Mouse (Mus musculus): ENCODE results near the gene Ntpcr. TPM values are rescaled to one million over a fixed set of nuclear protein-coding genes. Genes with fewer than 3 reads are reported as not detected.
A peak's percentile ranks its signal among the peaks of the same experiment; 100 is the strongest.

Gene Ntpcr
- polyA plus RNA-seq, 1 experiment = 11.5 TPM

DNA sequence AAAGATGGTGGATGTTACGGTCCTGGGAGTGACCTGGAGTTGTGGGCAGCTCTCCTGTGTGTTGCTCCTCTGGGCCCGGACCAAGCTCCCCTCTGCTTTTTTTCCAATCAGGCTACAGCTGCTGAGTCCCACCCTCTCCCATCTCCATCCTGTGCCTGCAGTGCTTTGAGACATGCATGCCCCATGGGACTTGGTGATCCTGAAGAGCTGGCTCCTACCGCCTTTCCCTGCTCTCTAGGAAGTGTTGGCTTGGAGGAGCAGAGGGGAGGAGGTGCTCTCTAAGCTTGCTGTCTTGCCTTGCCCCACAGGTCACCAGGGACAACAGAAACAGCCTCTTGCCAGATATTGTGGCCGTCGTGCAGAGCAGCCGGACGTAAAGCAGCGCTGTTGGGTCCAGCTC is 17.6 kb downstream of the Ntpcr start:
- no peak for TF ChIP-seq CTCF (IDR thresholded peaks at IDR 0.05; ENCODE audit: control insufficient read depth, insufficient read depth, low read length)
- no peak for TF ChIP-seq POLR2A (IDR thresholded peaks at IDR 0.05; ENCODE audit: borderline replicate concordance, control insufficient read depth, low read depth, low read length)
- WGBS = 85% methylated on average over 8 of the region's 8 CpGs
- no peak overlapping the region for H3K27ac ChIP-seq (ENCODE audit: control insufficient read depth, insufficient read depth, low read depth, low read length, poor library complexity)
- no peak overlapping the region for H3K4me3 ChIP-seq (replicated peaks; ENCODE audit: control insufficient read depth, low read depth, low read length)
- peaks cover 1% of the 10 kb centered on the region; the same call in 1 of the 2 replicates for H3K4me1 ChIP-seq (ENCODE audit: control insufficient read depth, insufficient read depth, low read length)

DNA sequence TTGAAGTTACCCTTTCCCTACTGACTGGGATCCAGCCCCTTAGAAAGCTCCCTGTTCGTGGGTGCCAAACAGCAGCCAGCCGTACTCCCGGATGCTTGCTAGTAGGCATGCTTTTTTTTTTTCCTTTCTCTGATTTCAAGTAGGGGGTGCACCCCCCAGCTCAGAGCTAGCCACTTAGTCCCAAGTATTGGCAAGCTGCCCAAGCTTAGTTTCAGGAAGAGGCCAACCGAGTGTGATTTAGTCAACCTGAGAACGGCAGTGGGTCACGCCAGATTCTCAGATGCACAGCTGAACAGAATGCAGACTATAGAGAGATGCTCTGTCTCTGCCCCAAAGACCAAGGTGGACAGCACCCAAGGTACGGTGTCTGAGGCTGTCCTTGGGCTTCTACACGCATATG is 21.1 kb downstream of the Ntpcr start:
- no peak overlapping the region for H3K27ac ChIP-seq (ENCODE audit: control insufficient read depth, insufficient read depth, low read depth, low read length, poor library complexity)
- H3K4me1 ChIP-seq (ENCODE audit: control insufficient read depth, insufficient read depth, low read length) = peaks cover 1% of the 10 kb centered on the region; the same call in 1 of the 2 replicates
- 18% methylated on average over 8 of the region's 8 CpGs for WGBS
- TF ChIP-seq CTCF (IDR thresholded peaks at IDR 0.05; ENCODE audit: control insufficient read depth, insufficient read depth, low read length) (no peak), POLR2A (IDR thresholded peaks at IDR 0.05; ENCODE audit: borderline replicate concordance, control insufficient read depth, low read depth, low read length) (no peak)
- no peak overlapping the region for H3K4me3 ChIP-seq (replicated peaks; ENCODE audit: control insufficient read depth, low read depth, low read length)

- H3K4me3 ChIP-seq (replicated peaks; ENCODE audit: control insufficient read depth, low read depth, low read length) = no peak overlapping the region
- 73% methylated on average over 8 of the region's 8 CpGs for WGBS
- no peak overlapping the region for H3K27ac ChIP-seq (ENCODE audit: control insufficient read depth, insufficient read depth, low read depth, low read length, poor library complexity)
- TF ChIP-seq CTCF (IDR thresholded peaks at IDR 0.05; ENCODE audit: control insufficient read depth, insufficient read depth, low read length) (no peak), POLR2A (IDR thresholded peaks at IDR 0.05; ENCODE audit: borderline replicate concordance, control insufficient read depth, low read depth, low read length) (no peak)
- H3K4me1 ChIP-seq (ENCODE audit: control insufficient read depth, insufficient read depth, low read length) = no peaks in the 10 kb centered on the region; the same call in 1 of the 2 replicates
Measured at GRCm38 (mm10) chr8:125755896-125756295, 26.1 kb downstream of the Ntpcr start.

GRCm38 (mm10) chr8:125756391-125757105 is 26.8 kb downstream of the Ntpcr start:
- no peak overlapping the region for H3K4me3 ChIP-seq (replicated peaks; ENCODE audit: control insufficient read depth, low read depth, low read length)
- H3K4me1 ChIP-seq (ENCODE audit: control insufficient read depth, insufficient read depth, low read length) = no peaks in the 10 kb centered on the region
- WGBS = 56% methylated on average over 9 of the region's 9 CpGs
- TF ChIP-seq CTCF (IDR thresholded peaks at IDR 0.05; ENCODE audit: control insufficient read depth, insufficient read depth, low read length) (no peak), POLR2A (IDR thresholded peaks at IDR 0.05; ENCODE audit: borderline replicate concordance, control insufficient read depth, low read depth, low read length) (no peak)
- H3K27ac ChIP-seq (ENCODE audit: control insufficient read depth, insufficient read depth, low read depth, low read length, poor library complexity) = no peak overlapping the region

- H3K4me3 ChIP-seq (replicated peaks; ENCODE audit: control insufficient read depth, low read depth, low read length) = no peak overlapping the region
- H3K4me1 ChIP-seq (ENCODE audit: control insufficient read depth, insufficient read depth, low read length) = no peaks in the 10 kb centered on the region
- H3K27ac ChIP-seq (ENCODE audit: control insufficient read depth, insufficient read depth, low read depth, low read length, poor library complexity) = no peak overlapping the region
- TF ChIP-seq CTCF (IDR thresholded peaks at IDR 0.05; ENCODE audit: control insufficient read depth, insufficient read depth, low read length) (no peak), POLR2A (IDR thresholded peaks at IDR 0.05; ENCODE audit: borderline replicate concordance, control insufficient read depth, low read depth, low read length) (no peak)
- 53% methylated on average over 1 of the region's 1 CpGs for WGBS
Measured at GRCm38 (mm10) chr8:125757106-125757496, 27.3 kb downstream of the Ntpcr start.

DNA sequence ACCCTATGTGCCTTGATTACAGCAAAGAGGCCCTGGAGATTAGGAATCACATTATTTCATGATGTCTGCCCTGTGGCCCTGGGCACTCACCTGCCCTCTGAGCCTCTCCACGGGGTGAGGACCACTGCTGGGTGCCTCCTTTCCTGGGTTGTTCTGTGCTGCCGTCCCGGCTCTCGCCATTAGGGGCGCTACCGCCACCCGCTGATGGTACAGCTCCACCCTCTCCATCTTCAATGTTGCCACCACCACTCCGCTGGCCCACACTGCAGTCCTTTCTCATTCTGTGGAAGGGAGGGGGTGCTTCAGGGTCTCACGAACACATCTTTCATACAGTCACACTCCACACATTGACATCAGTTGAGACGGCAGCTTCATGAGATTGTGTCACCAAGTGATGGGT is 29.3 kb downstream of the Ntpcr start:
- H3K4me3 ChIP-seq (replicated peaks; ENCODE audit: control insufficient read depth, low read depth, low read length) = no peak overlapping the region
- no peaks in the 10 kb centered on the region for H3K4me1 ChIP-seq (ENCODE audit: control insufficient read depth, insufficient read depth, low read length)
- H3K27ac ChIP-seq (ENCODE audit: control insufficient read depth, insufficient read depth, low read depth, low read length, poor library complexity) = no peak overlapping the region
- no peak for TF ChIP-seq POLR2A (IDR thresholded peaks at IDR 0.05; ENCODE audit: borderline replicate concordance, control insufficient read depth, low read depth, low read length)
- TF ChIP-seq CTCF (IDR thresholded peaks at IDR 0.05; ENCODE audit: control insufficient read depth, insufficient read depth, low read length) = peak; percentile 66
- WGBS = 56% methylated on average over 10 of the region's 10 CpGs

DNA sequence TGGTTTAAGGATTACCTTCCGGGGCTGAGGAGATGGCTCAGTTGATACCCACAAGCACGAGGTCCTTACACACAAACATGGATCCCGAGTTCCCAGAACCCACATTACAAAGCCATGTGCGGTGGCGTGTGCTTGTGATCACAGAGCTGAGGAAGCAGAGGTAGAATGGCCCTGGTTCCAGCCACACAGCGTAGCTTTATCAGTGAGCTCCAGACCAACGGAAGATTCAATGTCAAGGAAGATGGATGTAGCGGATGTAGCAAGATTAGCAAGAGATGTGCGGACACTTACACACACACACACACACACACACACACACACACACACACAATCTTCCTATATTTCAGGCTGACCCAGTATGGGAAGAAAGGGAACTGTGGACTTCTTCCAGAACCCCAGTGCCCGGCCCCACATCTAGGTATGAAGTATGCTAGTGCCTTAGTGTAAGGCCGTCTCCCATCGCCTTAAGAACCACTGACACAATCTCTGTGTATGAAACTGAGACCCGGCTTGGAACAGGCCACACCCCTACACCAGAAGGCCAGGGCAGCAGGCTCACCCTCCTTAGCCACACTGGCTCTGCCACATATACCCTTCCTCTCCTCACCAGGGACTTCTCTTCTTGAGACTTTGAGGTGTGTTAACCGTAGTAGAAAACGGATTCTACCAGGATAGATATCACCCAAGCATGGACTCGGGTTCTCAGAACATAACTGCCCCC is 33.5 kb downstream of the Ntpcr start:
- no peak overlapping the region for H3K4me3 ChIP-seq (replicated peaks; ENCODE audit: control insufficient read depth, low read depth, low read length)
- H3K4me1 ChIP-seq (ENCODE audit: control insufficient read depth, insufficient read depth, low read length) = no peaks in the 10 kb centered on the region; the same call in 1 of the 2 replicates
- TF ChIP-seq POLR2A (IDR thresholded peaks at IDR 0.05; ENCODE audit: borderline replicate concordance, control insufficient read depth, low read depth, low read length) (no peak), CTCF (IDR thresholded peaks at IDR 0.05; ENCODE audit: control insufficient read depth, insufficient read depth, low read length) (no peak)
- 78% methylated on average over 16 of the region's 16 CpGs for WGBS
- H3K27ac ChIP-seq (ENCODE audit: control insufficient read depth, insufficient read depth, low read depth, low read length, poor library complexity) = no peak overlapping the region

- Histone ChIP-seq H3K4me1 (ENCODE audit: control insufficient read depth, insufficient read depth, low read length) (no peaks in the 10 kb centered on the region; the same call in 1 of the 2 replicates), H3K27ac (ENCODE audit: control insufficient read depth, insufficient read depth, low read depth, low read length, poor library complexity) (no peak overlapping the region), H3K4me3 (replicated peaks; ENCODE audit: control insufficient read depth, low read depth, low read length) (no peak overlapping the region)
- no peak for TF ChIP-seq POLR2A (IDR thresholded peaks at IDR 0.05; ENCODE audit: borderline replicate concordance, control insufficient read depth, low read depth, low read length)
- TF ChIP-seq CTCF (IDR thresholded peaks at IDR 0.05; ENCODE audit: control insufficient read depth, insufficient read depth, low read length) = no peak
- 89% methylated on average over 10 of the region's 10 CpGs for whole genome bisulfite sequencing
Measured at GRCm38 (mm10) chr8:125768079-125768478, 38.3 kb downstream of the Ntpcr start.
